Mouse (Mus musculus) common myeloid progenitor, adult 5-6 weeks (primary cell): ENCODE data around the gene Traf3ip1. TPM values are rescaled to one million over a fixed set of nuclear protein-coding genes. Genes with fewer than 3 reads are reported as not detected.

Source experiments
- ATAC-seq: replicated peaks from 2 replicates; pipeline ENCODE4 v1.8.0; 2016; ENCODE audit warnings: low read depth, mild to moderate bottlenecking, moderate TSS enrichment, inconsistent platforms; ENCODE audit not compliant: poor library complexity, severe bottlenecking
- total RNA-seq: library from RNA; stranded (forward); fragments of 200-1000, 187-1606 nt; gene quantifications from 2 replicates; pipeline ENCODE4 v1.2.3, GENCODE M21; 2017

Traf3ip1 gene
- total RNA-seq = 4.0 and 5.2 TPM in 2 replicates

DNA sequence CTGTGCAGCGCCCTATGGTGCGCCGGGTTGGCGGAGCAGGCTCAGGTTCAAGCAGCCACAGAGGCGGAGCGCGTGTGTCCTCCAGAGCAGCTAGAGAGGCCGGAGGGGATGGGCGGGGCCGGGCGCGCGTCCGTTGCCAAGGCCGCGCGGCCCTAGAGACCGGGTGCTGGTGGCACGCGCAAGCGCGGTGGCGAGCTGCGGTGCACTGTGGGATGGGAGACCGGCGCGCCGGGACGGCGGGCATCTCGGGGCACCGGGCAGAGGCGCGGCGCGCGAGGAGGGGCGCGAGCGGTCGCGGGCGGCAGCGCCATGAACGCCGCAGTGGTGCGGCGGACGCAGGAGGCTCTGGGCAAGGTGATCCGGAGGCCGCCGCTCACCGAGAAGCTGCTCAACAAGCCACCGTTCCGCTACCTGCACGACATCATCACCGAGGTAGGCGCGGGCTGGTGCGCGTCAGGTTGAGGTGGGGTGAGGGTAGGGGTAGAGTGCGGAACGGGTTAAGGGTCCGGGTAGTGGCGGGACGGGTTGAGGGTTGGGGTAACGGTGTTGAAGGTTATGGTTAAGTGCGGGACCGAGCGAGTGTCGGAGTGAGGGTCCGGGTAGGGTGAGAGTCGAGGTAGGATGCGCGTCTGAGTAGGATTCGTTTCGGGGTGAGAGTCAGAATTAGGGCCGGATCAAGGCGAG, at the start of gene Traf3ip1:
Gene Traf3ip1 (plus strand): TSS at position 191 of the 684 bp plus-strand sequence.
- ATAC-seq = peak; percentile 96

DNA sequence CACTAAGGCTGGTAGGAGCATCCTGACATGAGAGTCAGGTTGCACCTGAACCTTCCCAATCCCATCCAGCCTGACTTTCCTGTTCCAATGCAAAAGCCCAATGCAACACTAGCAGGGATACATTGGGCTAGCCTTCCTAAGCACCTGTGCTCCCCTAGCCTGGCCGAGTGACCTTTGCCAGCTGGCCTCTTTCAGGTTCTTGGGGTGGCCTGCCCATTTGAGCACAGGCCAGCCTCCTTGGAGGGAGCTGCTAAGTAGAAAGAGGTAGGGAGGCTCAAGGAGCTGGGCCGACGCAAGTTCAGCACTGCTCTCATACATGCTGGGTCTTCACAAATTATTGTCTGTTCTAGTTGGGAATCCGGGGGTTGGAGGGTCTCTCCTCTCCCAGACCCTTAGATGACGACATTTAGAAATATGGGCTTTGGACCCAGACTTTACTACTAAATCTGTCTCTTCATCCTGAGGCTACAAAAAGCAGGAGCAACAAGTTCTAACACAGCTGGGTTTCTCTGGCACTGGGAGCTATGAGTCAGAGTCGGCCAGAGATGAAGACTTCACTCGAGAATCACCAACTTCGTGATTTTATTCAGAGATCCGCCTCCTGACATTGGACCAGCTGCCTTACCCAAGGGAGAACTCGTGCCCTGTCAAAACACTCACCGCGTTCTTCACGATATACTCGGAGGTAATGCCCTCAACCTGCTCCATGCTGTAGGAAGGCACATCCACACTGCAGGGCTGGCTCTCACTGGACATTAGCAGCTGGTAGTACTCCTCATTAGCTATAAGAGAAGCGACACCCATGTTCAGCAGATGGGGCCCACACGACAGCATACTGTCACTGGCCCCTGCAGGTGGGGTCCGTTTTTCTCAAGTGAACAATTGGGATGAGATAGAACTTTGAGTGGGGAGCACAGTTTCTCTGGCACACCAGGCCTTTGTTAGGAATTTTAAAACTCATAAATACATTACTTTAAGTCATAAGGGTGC, 49.3 kb upstream of the Traf3ip1 start:
- no peak for ATAC-seq

DNA sequence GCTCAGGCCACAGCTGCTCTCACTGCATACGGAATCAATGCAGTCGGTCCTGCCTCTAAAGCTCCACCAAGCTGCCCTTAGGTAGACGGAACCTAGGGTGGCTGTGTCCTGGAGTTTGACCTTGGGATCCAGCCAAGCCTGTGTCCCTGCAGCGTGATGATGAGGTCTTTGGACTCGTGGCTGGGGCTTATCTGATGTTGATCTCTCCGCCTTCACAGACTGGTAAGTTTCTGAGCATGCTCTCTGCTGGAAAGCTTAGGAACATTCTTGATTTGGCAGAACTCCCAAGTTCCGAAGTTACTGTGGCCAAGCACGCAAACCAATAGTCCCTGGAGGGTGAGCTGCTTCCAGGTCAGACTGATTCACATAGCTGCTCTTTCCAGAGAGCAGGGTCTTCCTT, 48.4 kb upstream of the Traf3ip1 start:
- ATAC-seq = no peak

DNA sequence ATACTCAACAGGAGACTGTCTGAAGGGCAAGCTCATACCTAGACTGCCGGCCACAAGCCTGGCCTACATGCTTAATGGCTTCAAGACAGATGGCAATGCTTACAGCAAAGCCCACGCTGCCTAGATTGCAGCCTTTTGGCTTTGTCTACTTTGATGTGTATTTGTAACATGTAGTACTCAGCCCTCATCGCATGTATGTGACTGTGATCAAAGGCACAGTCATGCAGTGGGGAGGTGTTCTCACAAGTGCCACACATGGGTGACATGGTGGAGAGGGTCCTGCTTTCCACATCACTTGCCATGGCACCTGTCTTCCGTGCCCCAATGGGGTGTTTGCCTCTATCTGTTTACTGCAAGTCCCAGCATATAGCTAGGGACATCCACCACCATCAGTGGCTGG, 47.9 kb upstream of the Traf3ip1 start:
- ATAC-seq = no peak

- ATAC-seq = no peak
Observed at GRCm38 (mm10) chr1:91448688-91449087, 45.8 kb upstream of the Traf3ip1 start.

DNA sequence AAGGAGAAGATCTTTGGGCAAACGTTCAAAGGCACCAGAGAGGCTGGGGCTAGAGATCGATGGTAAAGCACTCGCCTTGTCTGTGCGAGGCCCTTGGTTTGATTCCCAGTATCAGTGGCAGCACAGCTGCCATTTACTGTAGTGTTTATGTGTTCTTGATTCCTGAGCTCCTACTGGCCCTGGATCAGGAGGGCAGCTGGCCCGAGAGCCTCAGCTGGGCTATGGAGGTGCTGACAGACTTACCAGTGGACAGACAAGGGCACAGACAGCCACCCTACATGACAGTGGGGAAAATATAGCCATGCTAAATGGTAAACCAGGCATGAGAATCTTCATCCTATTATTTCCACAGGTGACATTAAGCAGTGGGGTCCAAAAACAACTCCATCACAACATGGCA, 43.6 kb upstream of the Traf3ip1 start:
- ATAC-seq = no peak

GRCm38 (mm10) chr1:91451547-91452084, 42.8 kb upstream of the Traf3ip1 start:
- peak; percentile 10; the same call in 1 of the 2 replicates for ATAC-seq

GRCm38 (mm10) chr1:91453932-91454331, 40.5 kb upstream of the Traf3ip1 start:
- no peak for ATAC-seq

DNA sequence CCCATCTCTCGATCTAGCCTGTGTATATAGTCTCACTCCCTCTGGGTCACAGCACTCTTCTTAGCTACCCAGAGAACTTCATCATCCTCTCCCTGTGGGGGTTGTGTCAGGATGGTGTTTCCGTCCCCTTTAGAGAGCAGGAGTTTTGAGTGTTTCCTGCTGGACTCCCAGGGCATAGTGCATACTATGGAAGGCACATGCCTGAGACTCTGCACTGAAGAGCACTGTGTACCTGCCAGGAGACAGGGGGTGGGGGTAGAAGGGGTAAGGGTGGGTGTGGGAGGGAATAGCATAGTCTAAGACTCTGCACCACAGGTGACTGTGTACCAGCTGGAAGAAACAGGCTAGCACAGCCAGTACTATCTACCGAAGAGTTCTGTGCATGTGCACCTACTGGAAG, 40.1 kb upstream of the Traf3ip1 start:
- ATAC-seq = no peak

- no peak for ATAC-seq
Observed at GRCm38 (mm10) chr1:91454927-91455326, 39.5 kb upstream of the Traf3ip1 start.

GRCm38 (mm10) chr1:91455661-91456161, 38.7 kb upstream of the Traf3ip1 start:
- ATAC-seq = no peak

DNA sequence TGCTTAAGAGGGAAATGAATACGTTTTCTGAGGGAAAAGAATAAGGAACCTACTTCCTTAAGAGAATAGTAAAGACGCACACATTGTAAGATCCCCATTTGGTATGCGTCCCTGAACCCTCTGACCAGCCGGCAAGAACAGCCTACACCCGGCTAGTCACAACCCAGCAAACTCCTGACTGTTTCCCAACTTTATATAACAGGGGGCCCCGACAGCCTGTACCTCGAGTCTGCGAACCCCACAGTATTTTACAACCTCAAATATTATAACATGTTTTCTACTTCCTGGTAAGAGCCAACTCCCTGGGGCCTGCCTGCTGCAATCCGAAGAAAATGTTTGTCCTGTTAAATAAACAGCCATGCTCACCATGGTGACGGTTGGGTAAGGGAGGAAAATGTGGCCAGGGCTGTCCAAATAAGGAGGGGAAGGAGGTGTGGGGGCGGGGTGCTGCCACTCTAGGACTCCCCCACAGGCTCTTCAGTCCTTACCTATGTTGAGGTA, 38.1 kb upstream of the Traf3ip1 start:
- ATAC-seq = peak; percentile 27

- ATAC-seq = no peak
Observed at GRCm38 (mm10) chr1:91457116-91457515, 37.3 kb upstream of the Traf3ip1 start.

DNA sequence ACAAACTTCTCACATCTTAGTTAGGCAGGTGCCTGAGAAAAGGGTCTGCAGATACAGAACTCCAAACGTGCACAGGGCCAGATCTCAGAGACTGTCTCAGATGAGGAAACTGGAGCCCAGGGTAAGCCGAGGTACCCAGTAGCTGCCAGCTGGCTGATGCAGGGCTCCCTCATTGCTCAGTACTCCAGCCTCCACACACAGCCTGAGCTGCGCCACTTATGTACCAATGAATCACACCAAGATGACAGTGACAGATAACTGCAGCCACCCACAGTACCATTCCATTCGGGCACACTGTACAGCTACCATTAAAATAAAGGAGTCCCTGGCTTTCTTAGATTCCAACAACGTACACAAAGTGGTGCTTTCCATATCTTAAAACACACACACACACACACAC, 36.7 kb upstream of the Traf3ip1 start:
- ATAC-seq = no peak

DNA sequence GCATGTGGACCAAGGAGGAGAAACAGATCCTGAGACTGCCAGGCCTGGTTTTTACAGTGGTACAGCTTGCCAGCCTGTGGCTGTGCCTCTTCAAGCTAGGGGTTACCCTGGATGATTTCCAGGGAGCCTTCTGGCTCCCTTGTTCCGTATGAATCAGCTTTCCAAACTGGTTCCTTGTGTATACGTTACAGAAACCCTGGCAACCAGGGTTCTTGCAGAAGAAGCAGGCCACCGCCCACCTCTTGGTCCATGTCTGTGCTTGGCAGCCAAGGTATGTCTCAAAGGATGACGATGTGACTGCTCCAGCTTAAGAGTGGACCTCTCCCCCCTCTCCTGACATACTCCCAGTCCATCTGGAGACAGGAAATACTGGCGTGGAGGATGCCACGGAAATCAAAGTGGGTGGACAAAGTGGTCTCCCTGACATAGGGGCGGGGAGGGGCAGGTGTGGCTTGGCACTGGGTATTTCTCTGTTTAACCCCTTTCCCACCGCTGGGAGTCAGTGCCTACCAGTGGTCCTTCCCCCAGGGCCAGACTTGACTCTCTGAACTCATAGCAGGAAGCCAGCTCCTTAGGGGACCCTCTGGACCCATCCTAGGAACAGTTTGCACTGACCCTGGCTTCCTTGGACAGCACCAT, 36.1 kb upstream of the Traf3ip1 start:
- 0 out of 2 replicates have a peak, but pooled peaks have one; percentile 4 for ATAC-seq

DNA sequence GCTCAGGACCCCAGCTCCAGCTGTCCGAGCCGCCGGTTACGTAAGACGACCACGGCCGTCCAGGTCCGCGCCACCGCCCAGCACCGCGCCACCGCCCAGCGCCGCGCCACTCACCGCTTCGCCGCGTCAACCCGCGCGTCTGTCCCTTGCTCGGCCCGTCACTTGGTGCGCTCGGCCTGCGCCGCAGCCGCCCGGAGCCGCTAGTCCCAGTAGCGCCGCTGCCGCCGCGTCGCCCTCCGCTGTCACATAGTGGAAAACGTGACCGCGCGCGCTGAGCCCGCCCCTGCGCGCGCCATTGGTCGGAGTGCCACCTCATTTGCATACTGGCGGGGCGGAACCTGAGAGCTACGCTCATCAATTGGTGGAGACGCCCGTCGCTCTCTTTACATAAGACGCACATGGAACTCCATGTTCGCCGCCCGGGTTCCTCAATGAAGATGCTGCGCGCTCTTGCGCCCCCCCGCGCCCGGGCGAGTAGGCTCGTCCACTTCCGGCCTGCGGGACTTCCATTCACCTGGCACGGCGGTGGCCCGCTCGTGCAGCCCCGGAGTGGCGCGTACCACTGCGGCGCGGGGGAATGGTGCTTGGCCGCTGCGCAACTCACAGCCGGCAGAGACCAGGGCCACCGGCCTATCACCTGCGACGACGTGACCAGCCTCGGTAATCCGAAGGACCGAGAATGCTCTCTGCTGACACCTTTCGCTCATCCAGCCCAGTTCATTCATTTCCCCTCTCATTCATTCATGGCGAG, 35.2 kb upstream of the Traf3ip1 start, which contains the start of gene Per2:
Gene Per2 (minus strand): TSS at position 266 of the 751 bp plus-strand sequence.
- ATAC-seq = peak; percentile 88

DNA sequence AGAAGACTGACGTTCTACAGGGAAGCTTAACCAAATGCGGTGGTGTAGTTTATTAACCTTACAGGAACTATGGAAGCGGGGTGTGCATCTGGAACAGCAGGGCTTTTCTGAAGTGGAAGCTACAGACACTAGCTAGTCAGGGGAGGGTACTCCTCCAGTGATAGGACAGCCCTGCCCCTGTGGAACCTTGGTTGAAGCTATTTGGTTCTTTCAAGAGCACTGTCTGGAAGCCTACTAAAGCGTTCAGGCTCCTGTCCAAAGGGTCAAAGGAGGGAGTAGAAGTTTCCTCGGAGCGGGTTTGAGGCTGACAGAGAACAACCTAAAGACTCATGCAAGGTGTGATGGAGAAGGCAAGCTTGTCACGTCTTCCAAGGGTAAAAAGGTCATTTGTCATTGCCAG, 34.4 kb upstream of the Traf3ip1 start:
- ATAC-seq = no peak

- ATAC-seq = no peak
Observed at GRCm38 (mm10) chr1:91460564-91460963, 33.9 kb upstream of the Traf3ip1 start.

DNA sequence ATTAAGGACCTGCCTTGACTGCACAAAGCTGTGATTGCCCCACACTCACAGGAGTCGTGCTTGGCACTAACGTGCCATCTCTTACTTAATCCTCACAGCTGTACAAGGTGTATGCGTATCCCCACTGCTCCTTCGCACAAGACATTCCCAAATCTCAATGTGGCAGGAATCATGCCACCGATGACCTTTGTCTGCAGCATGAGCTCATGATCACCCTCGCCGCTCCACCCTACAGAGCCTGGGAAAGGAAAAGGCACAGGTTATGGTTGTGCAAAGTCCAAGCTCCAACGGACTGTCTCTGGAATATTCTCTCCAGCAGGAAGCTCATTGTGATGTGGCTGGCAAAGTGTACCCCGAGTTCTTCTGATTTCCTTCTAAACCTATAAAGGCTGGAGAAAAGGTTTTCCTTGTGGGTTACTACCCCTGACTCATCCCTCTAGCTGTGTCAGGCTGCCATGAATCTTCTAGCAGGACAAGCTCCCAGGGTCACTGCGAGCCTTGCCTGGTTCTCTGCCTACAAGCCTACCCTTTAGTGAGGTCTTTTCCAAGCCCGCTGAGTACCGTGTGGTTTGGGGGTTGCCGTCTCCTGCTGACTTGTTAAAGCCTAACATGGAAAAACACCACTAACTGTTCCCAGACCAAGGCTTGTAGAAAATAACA, 31.0 kb upstream of the Traf3ip1 start:
- ATAC-seq = no peak
